Mouse (Mus musculus) c-Kit-negative CD71-positive TER-119-positive erythroid progenitor cells, embryonic 14.5 days (primary cell): Measurements from ENCODE around the gene Fscb.

Experiments
- DNase-seq: peaks from one replicate; pipeline ENCODE4 v3.0.0-alpha.2; 2013; ENCODE audit warnings: low read depth, low spot score

Gene Fscb

GRCm38 (mm10) chr12:64474590-64474989 lies at the start of gene Fscb:
TSS of gene Fscb (minus strand) at chr12:64474690.
- no peak for DNase-seq

GRCm38 (mm10) chr12:64516775-64517174 lies 42.3 kb upstream of the Fscb start:
- DNase-seq: no peak

GRCm38 (mm10) chr12:64513439-64513838 lies 38.9 kb upstream of the Fscb start:
- no peak for DNase-seq

- DNase-seq: no peak
These were observed 23.2 kb upstream of the Fscb start for GRCm38 (mm10) chr12:64497706-64498105.

- DNase-seq: no peak
These were observed 875 bp downstream of the Fscb start for GRCm38 (mm10) chr12:64473615-64474014.

- no peak for DNase-seq
These were observed 1.4 kb downstream of the Fscb start for GRCm38 (mm10) chr12:64473136-64473535.

- no peak for DNase-seq
These were observed 19.3 kb downstream of the Fscb start for GRCm38 (mm10) chr12:64455228-64455627.

- DNase-seq: no peak
These were observed 24.6 kb downstream of the Fscb start for GRCm38 (mm10) chr12:64449911-64450310.

GRCm38 (mm10) chr12:64436675-64437074 lies 37.8 kb downstream of the Fscb start:
- no peak for DNase-seq
